Mouse (Mus musculus): ENCODE data around the gene Adh6b.

DNA sequence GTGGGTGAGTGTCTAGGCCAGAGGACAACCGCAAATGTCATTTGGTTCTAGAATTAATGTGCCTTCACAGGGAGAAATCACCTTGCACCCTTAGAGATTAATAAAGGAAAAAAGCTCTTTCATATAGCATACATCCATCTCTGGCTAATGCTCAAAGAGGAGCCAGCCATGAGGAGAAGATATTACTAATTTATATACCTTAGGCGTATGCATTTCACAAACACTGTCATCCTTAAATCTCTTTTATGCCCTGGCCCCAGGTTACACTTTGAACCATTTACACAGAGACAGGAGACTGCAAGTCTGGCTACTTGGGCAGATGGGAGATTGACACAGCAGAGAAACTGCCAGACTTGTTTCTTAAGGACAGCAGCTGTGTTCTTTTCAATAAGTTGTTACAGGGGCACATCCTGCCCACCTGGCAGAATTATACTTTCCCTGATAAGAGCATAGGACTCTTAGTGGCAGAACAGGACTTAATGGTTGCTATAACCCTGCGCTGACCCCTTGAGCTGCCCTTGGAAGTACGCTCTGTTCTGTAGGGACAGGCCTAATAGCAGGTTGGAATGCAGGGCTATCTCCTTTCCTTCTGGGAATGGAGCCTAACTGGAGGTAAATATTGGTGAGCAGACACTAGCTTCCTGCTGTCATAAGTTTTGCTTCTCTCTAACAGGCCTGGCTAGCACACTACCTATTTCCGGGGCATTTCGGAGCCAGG is 37.6 kb upstream of the Adh6b start:
- TF ChIP-seq CTCF (IDR thresholded peaks at IDR 0.05; ENCODE audit: control insufficient read depth, insufficient read depth, insufficient replicate concordance, low read depth, low read length) (no peak), POLR2A (IDR thresholded peaks at IDR 0.05; ENCODE audit: control insufficient read depth, low read depth, low read length) (no peak)
